Mouse (Mus musculus) layer of hippocampus, postnatal 25 days (tissue): ENCODE data around the gene Unc13c. TPM values are rescaled to one million over a fixed set of nuclear protein-coding genes. Genes with fewer than 3 reads are reported as not detected.

ENCODE experiments used
- DNase-seq, 2 experiments: peaks; one replicate each; pipeline ENCODE4 v3.0.0; 2022; ENCODE audit warnings: mixed read lengths in 2 of 2, low spot score in 1 of 2; ENCODE audit errors: extremely low spot score in 1 of 2
- total RNA-seq, 2 experiments: library from RNA; stranded (reverse); gene quantifications; 2 replicates each; pipeline ENCODE4 v1.2.3; 2021

The Unc13c gene
- 1 to 10 TPM; 5.7 to 6.1 TPM for total RNA-seq

- peak; percentile 20 to 21 for DNase-seq
Measured at GRCm38 (mm10) chr9:73968641-73969121, at the start of gene Unc13c. Unc13c (minus strand) TSS chr9:73968966.

GRCm38 (mm10) chr9:74007976-74008686 is 39.4 kb upstream of the Unc13c start:
- DNase-seq, result no peak

GRCm38 (mm10) chr9:74002388-74002990 is 33.7 kb upstream of the Unc13c start:
- DNase-seq, result no peak

GRCm38 (mm10) chr9:73988096-73988495 is 19.3 kb upstream of the Unc13c start:
- DNase-seq, result no peak

- no peak for DNase-seq
Measured at GRCm38 (mm10) chr9:73987236-73987635, 18.5 kb upstream of the Unc13c start.

- peak; percentile 77 to 95 for DNase-seq
Measured at GRCm38 (mm10) chr9:73982597-73983344, 14.0 kb upstream of the Unc13c start.

GRCm38 (mm10) chr9:73972327-73972988 is 3.7 kb upstream of the Unc13c start:
- DNase-seq, result no peak

- no peak for DNase-seq
Measured at GRCm38 (mm10) chr9:73970717-73971116, 2.0 kb upstream of the Unc13c start.

- no peak for DNase-seq
Measured at GRCm38 (mm10) chr9:73965322-73965915, 3.3 kb downstream of the Unc13c start.

- no peak for DNase-seq
Measured at GRCm38 (mm10) chr9:73962471-73962870, 6.3 kb downstream of the Unc13c start.

- DNase-seq, result no peak
Measured at GRCm38 (mm10) chr9:73952331-73952730, 16.4 kb downstream of the Unc13c start.

GRCm38 (mm10) chr9:73951586-73951985 is 17.2 kb downstream of the Unc13c start:
- no peak for DNase-seq

- peak in 1 of 2 experiments; percentile 4 for DNase-seq
Measured at GRCm38 (mm10) chr9:73934844-73935243, 33.9 kb downstream of the Unc13c start.

GRCm38 (mm10) chr9:73931988-73932387 is 36.8 kb downstream of the Unc13c start:
- DNase-seq, result no peak

GRCm38 (mm10) chr9:73927276-73927675 is 41.5 kb downstream of the Unc13c start:
- DNase-seq, result no peak

- no peak for DNase-seq
Measured at GRCm38 (mm10) chr9:73922449-73923115, 46.2 kb downstream of the Unc13c start.

- DNase-seq, result no peak
Measured at GRCm38 (mm10) chr9:73905959-73906358, 62.8 kb downstream of the Unc13c start.

- DNase-seq, result no peak
Measured at GRCm38 (mm10) chr9:73898516-73898915, 70.2 kb downstream of the Unc13c start.

GRCm38 (mm10) chr9:73896210-73896609 is 72.6 kb downstream of the Unc13c start:
- DNase-seq, result no peak

- DNase-seq, result no peak
Measured at GRCm38 (mm10) chr9:73883587-73883986, 85.2 kb downstream of the Unc13c start.
